Mouse (Mus musculus) lung, adult 2 months (tissue): ENCODE results near the gene Ube3b. TPM values are rescaled to one million over a fixed set of nuclear protein-coding genes. Genes with fewer than 3 reads are reported as not detected.

Experiments used
- DNase-seq: peaks from one replicate; pipeline ENCODE4 v3.0.0; 2022
- H3K4me1 ChIP-seq: fragments of 200-500 bp; 2 replicates; pipeline ENCODE4 v1.6.1; 2011; ENCODE audit warnings: low read length; ENCODE audit not compliant: control insufficient read depth, insufficient read depth
- H3K4me3 ChIP-seq: fragments of 200-500 bp; replicated peaks from 2 replicates; pipeline ENCODE3; 2011; ENCODE audit warnings: low read depth, mild to moderate bottlenecking, control low read depth, low read length; ENCODE audit errors: extremely low read depth
- CTCF ChIP-seq: fragments of 200-500 bp; IDR thresholded peaks from 2 replicates; pipeline ENCODE4 v1.5.1; 2011; ENCODE audit warnings: mild to moderate bottlenecking, low read length, control low read depth; ENCODE audit not compliant: insufficient read depth
- POLR2A ChIP-seq: fragments of 200-500 bp; IDR thresholded peaks from 2 replicates; pipeline ENCODE4 v1.6.1; 2011; ENCODE audit warnings: low read depth, mild to moderate bottlenecking, control low read depth, low read length, borderline replicate concordance; ENCODE audit errors: extremely low read depth
- WGBS: fragments of 180-500 bp; shearing (Covaris S2); methylation state at CpG from one replicate; pipeline ENCODE4 v1.1.7; 2018; 5-methylcytosine and 5-hydroxymethylcytosine counted together
- polyA plus RNA-seq: library from polyadenylated mRNA; depleted of rRNA; stranded (reverse); fragments of >200 nt; gene quantifications from 2 replicates; pipeline ENCODE4 v1.2.3, GENCODE M21; 2012; rRNA removed

Gene Ube3b
- polyA plus RNA-seq, 1 experiment: 74.3 TPM

DNA sequence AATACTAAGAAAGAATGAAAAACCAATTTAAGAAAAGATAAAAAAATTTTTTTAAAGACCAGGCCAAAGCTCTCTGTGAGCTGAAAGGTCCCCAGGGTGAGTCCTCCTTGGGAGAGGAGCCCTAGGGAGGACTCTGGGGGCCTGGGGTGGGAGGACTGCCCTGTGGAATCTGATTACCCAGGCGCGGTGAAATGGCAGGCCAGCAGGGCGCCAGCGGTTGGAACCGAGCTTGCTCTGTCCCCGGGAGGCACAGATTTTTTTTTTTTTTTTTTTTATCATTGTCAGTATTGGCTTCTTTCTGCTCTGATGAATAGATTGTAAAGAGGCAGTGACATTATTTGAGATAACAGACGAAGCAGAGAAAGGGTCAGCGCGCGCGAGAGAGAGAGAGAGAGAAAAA is 86.6 kb downstream of the Ube3b start:
- H3K4me1 ChIP-seq: no peaks in the 10 kb centered on the region; the same call in 1 of the 2 replicates
- no peak overlapping the region for H3K4me3 ChIP-seq
- 17% methylated on average over 11 of the region's 11 CpGs for WGBS
- no peak for TF ChIP-seq POLR2A
- TF ChIP-seq CTCF: no peak
- no peak for DNase-seq

DNA sequence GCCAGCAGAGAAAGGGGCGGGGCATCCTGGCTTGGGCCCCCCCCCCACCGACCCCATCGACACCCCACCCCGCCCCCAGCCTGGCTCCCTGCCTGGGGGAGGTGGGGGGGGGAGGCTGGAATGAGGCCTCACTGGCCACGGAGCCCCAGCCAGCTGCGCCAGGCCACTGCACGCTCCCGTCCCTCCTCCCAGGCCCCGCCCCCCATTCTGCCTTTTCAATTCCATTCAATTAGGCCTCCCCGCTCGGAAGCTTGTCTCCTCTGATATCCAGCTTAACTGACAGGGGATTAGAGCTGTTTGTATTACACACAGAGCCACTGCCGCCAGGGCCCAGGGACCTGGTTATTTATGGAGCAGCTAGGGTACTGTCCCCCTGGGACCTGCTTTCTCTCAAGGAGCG is 87.0 kb downstream of the Ube3b start:
- no peak for DNase-seq
- H3K4me3 ChIP-seq: no peak overlapping the region

DNA sequence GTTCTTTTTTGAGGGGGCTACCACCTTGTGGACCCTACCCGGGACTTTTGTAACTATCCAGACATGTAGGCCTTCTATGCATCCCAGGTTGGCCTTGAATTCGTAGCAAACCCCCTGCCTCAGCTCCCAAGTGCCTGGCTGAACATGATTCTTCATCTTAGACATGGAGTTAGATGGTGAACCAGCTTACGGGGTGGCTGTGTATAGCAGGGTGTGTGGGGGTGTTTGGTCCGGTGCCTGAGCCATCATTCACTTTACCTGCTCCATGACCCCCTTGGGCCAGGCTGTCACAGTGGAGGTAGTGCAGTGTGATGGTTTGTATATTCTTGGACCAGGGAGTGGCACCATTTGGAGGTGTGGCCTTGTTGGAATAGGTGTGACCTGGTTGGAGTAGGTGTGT is 87.6 kb downstream of the Ube3b start:
- TF ChIP-seq POLR2A: no peak
- no peak for TF ChIP-seq CTCF
- Histone ChIP-seq H3K4me3 (no peak overlapping the region), H3K4me1 (no peaks in the 10 kb centered on the region; the same call in 1 of the 2 replicates)
- DNase-seq: no peak
- WGBS: 77% methylated on average over 4 of the region's 4 CpGs

More for the DNA sequence above, 87.0 kb downstream of the Ube3b start:
- 4% methylated on average over 12 of the region's 13 CpGs for WGBS
- no peaks in the 10 kb centered on the region; the same call in 1 of the 2 replicates for H3K4me1 ChIP-seq
- TF ChIP-seq POLR2A (no peak), CTCF (no peak)

DNA sequence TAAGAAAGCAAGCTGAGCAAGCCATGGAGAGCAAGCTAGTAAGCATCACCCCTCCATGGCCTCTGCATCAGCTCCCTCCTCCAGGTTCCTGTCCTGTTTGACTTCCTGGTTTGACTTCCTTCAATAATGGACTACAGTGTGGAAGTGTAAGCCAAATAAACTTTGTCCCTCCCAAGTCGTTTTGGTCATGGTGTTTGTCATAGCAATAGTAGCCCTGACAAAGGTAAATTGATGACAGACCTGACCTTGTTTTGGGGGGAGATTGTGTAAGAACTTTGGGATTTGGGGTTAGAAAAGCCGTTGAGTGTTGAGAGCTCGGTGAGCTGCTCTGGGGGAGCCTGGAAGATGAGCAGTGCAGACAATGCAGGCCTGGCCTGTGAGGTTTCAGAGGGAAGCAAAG is 90.0 kb downstream of the Ube3b start:
- no peak for DNase-seq
- Histone ChIP-seq H3K4me3 (no peak overlapping the region), H3K4me1 (no peaks in the 10 kb centered on the region; the same call in 1 of the 2 replicates)
- TF ChIP-seq POLR2A (no peak), CTCF (no peak)
- 56% methylated on average over 3 of the region's 3 CpGs for WGBS

Other genes with a start within 250 kb of the Ube3b start
- gene Acacb, start 234.1 kb upstream of the Ube3b start, polyA plus RNA-seq: 20.0 and 37.5 TPM in 2 replicates
- 1.1 and 1.2 TPM in 2 replicates for gene Foxn4, start 106.8 kb upstream of the Ube3b start, polyA plus RNA-seq
- 2.1 and 2.8 TPM in 2 replicates for gene Myo1h, start 91.4 kb upstream of the Ube3b start, polyA plus RNA-seq
- gene Kctd10, start 99 bp upstream of the Ube3b start, polyA plus RNA-seq: 278 and 318 TPM in 2 replicates
- gene Mmab, start 63.5 kb downstream of the Ube3b start, polyA plus RNA-seq: 12.8 and 15.7 TPM in 2 replicates
- 44.7 and 52.1 TPM in 2 replicates for gene Mvk, start 63.7 kb downstream of the Ube3b start, polyA plus RNA-seq
- 7.6 and 8.0 TPM in 2 replicates for gene Fam222a, start 187.4 kb downstream of the Ube3b start, polyA plus RNA-seq